Mouse (Mus musculus): Measurements from ENCODE around the gene Akr1a1.

GRCm38 (mm10) chr4:116693785-116694184 lies 42.3 kb upstream of the Akr1a1 start:
- TF ChIP-seq CTCF (IDR thresholded peaks at IDR 0.05; ENCODE audit: extremely low read depth, insufficient read depth, low read length) (no peak), POLR2A (IDR thresholded peaks at IDR 0.05; ENCODE audit: extremely low read depth, insufficient read depth, low read length) (no peak)

Data from cortical plate, adult 2 months (tissue).